Mouse (Mus musculus): Measurements from ENCODE around the gene Eif4e3.

The Eif4e3 gene

GRCm38 (mm10) chr6:99621167-99621566 is 45.4 kb downstream of the Eif4e3 start:
- DNase-seq, result no peak

DNA sequence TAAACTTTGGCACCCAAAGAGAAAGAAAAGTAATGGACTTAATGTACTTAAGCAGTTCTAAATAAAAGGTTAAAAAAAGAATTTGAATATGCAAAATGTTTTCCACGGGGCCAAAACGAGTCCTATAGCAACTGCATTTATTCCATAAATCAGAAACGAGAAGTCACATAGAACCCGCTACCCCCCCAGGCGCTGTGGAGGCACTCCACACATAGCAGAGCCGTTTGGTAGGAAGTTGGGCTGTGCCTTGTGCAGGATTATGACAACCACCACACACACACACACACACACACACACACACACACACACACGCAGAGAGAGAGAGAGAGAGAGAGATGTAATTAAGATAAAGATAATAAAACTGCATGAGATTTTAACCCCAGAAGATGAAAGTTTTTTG is 46.1 kb downstream of the Eif4e3 start:
- no peak for DNase-seq

- no peak for DNase-seq
Observed at GRCm38 (mm10) chr6:99619964-99620363, 46.6 kb downstream of the Eif4e3 start.

- DNase-seq, result peak; percentile 61
Observed at GRCm38 (mm10) chr6:99619466-99619865, 47.1 kb downstream of the Eif4e3 start.

- no peak for DNase-seq
Observed at GRCm38 (mm10) chr6:99617867-99618266, 48.7 kb downstream of the Eif4e3 start.

DNA sequence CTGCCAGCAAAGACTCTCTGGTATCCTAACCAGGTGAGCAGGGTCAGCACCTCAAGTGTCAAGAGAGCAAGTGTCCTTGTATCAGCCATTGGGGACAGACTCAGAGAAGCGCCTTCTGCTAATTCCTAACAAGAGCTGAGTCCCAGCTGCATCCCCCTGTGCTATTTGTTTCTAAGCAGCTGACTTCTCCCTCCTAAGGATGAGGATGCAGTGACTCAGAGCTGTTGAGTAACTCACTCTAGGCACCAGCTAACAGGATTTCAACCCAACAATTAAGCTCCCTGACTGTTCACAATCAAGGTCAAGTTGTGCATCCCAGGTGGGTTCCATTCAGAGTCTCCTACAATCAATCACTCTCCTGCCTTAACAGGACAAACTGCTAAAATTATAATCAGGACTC is 49.2 kb downstream of the Eif4e3 start:
- no peak for DNase-seq

DNA sequence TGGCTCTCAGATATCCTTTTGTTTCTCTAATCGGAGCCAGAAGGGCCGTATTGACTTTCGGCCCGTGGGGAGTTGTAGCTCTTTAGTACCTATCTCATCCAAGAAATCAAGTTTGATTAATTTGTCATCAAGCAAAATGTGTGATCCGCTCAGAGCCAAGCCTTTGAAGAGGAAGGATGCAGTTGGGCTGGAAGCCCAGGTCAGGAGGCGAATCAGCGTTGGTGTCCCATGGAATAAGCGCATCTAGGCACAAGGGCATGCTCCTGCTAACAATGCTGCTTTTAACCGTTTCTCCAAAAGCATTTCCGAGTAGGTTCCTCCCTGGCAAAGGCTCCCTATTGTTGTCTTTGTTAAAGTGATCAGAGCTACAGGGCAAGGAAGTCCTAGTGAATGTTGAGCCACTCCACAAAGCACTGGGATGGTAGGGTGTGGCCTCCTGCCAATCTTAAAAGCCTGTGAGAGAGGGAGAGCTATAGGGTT is 51.3 kb downstream of the Eif4e3 start:
- DNase-seq, result peak; percentile 62

DNA sequence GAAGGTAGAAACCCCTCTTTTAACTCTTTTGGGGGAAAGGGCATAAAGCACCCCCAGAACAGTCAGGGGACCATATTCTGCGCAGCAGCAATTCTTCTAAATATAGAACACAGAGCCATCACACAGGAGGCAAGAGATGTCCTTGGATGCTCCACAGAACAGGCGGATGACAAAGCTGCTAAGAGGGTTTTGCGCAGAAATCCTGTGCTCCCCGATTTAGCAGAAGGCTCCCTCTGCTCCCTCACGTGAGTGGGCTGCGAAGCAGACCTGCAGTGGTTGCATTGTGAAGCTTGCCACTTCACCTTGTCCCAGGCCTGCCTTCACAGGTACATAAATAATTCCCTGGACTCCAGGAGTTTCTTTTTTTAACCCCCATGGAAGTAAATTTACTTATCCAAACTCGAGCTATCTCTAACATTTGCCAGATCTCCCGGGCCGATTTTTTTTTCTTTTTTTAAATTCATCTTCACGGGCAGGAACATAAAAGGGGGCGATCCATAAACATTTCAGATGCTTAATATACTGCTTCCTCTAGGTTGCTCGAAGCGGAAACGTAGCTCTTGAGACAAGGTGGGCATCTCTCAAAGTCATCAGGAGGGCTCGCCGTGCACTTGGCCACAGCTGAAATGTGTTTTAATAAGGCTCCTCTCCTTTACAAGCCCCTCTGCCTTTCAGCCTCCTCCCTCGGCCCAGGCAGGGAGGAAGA is 51.9 kb downstream of the Eif4e3 start:
- DNase-seq, result no peak

- no peak for DNase-seq
Observed at GRCm38 (mm10) chr6:99611866-99612265, 54.7 kb downstream of the Eif4e3 start.

GRCm38 (mm10) chr6:99610454-99611427 is 55.8 kb downstream of the Eif4e3 start:
- DNase-seq, result peak; percentile 35

DNA sequence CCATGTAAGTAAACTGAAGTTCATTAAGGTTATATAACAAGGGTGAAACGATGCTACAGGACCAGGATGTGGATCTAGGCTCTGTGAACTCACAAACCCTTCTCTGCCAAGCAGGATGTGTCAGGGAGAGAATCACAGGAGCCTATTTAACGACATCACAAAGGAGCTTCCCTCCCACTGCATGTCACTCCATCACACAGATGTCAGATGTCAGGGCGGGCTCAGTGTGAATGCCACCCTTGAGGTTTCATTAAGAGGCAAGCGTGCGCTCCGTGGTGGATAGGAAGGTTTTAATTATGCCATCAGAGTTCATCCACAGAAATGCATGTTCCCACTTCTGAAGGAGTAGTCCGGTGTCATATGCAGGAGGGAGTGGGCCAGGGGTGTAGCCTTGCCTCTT is 60.5 kb downstream of the Eif4e3 start:
- no peak for DNase-seq

DNA sequence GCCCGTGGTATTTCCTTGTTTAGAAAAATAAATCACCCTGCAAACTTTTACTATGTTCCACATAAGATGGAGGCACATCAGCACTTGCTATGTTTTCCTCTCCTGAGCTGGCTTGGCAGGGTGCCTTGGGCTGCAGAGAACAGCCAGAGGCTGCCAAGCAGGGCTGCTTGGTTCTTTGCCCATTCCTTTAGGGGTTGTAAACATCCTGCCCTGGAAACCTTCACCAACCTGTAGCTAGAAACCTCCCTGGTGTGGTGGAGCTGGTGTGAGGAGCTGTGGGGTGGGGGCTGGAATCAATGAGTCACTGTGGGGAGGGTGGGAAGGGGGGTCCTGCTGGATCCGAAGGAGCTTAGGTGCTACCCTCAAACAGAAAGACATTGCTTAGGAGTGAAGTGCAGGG is 61.8 kb downstream of the Eif4e3 start:
- DNase-seq, result peak; percentile 33

DNA sequence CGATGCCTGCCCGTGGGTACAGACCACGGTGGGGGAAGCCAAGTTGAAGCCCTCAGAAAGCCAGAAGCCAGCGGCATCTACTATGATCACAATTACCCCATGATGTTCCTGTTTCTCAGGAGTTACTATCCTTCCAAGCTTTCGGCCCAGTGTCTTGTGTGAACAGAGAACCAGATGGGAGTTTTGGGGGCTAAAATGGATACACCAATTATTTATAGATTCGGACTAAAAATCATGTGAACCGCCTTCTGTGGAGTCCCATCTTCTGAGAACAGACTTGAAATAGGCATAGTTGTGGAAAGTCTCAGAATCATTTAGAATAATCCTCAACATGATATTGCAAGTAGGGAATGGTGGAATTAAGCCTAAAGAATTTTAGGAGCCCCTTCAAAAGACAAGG is 64.1 kb downstream of the Eif4e3 start:
- DNase-seq, result no peak

GRCm38 (mm10) chr6:99600886-99601285 is 65.7 kb downstream of the Eif4e3 start:
- DNase-seq, result peak; percentile 40

DNA sequence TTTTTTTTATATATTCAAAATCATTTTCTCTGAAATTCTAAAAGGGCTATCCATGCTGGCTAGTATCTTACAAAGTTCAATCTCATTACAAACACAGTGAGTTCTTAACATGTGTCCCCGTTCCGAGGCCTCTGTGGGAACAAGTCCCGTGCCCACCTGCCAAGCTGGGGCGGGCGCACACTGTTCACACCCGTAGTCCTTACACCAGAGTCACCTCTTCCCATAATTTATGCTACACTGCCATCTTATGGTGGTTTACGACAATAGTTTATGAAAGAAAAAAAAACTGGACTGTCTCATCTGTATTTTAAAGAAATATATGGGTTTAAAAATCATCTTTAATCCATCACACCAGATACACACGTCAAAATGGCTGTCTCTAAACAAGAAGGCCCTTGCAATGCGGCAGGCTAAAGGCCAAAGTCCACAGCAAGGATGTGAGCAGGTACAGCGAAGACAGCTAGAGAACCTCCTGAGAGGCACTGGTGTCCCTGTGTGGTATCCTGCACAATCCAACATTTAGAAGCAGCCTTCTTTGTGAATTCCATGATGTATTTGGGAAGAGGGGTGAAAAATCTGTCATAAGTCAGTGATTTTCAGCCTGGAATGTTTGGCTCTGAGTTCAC is 66.3 kb downstream of the Eif4e3 start:
- DNase-seq, result peak; percentile 41

- no peak for DNase-seq
Observed at GRCm38 (mm10) chr6:99599651-99600050, 66.9 kb downstream of the Eif4e3 start.

- peak; percentile 52 for DNase-seq
Observed at GRCm38 (mm10) chr6:99599229-99599628, 67.3 kb downstream of the Eif4e3 start.

GRCm38 (mm10) chr6:99577040-99577439 is 89.5 kb downstream of the Eif4e3 start:
- no peak for DNase-seq

DNA sequence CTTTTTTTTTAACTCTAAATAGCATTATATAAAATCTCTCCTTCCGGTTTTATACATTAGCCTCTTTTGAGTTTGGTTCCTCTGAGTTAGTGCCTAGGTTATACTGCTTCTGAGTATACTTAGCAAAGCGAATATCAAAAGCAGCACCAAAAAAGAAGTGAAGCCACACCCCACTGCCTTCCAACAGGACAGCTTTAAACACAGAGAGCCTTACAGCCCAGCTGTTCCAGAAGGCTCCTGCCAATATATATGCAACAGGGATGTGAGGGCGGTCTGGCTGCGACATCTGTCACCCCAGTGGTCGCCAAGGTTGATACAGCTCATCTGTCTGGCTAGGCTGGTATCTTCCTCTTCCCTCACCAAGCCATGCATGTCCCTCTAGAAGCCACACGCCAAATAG is 90.9 kb downstream of the Eif4e3 start:
- no peak for DNase-seq
